Mouse (Mus musculus) monocyte, adult 2 months (primary cell): ENCODE measurements at regions not wholly inside any gene's neighbourhood (a gene's known extent, or its start where the extent isn't known, plus 50 kb on each side); places are given as distances from the start of the nearest gene placed in this dataset.
A peak's percentile ranks its signal among the peaks of the same experiment; 100 is the strongest.

Source experiments
- DNase-seq, 2 experiments: peaks; one replicate each; pipeline ENCODE4 v3.0.0; 2022; ENCODE audit warnings: low spot score in 2 of 2, low read depth in 1 of 2

DNA sequence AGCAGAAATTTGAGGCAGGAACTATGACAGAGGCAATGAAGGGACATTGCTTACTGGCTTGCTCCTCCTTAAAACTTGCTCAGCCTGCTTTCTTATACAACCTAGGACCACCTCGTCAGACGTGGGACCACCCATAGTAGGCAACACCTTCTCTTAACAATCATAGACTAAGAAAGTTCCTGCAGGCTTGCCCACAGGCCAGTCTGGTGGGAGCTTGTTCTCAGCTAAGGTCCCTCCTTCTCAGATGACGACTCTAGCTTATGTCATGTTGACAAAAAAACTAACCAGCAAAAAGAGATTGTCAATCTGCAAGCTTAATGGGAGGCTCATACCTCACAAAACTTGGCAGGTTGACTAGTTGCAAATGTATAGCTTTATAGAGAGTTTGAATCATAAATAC lies 56.5 kb upstream of the Lsm6 start:
- DNase-seq = no peak

DNA sequence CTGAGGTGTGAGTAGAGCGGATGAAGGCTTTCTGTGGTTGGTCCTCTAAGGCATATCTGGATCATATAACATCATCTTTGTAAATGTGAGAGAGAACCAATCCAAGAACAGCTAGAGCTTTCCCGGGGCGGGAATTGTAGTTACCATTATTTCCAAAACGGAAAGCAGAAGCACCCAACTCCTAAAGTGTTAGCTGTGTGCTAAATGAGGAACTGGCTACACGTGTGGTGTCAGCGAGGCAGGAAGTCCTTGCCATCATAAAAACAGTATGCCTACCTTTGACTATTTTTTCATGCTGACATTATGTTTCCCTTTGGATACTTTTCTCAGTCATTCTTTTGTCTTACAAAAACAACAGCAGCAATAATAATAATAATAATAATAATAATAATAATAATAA lies 68.8 kb upstream of the Lsm6 start:
- peak in 1 of 2 experiments; percentile 11 for DNase-seq

- no peak for DNase-seq
These were observed 69.6 kb upstream of the Lsm6 start for GRCm38 (mm10) chr8:78890571-78890970.

GRCm38 (mm10) chr8:78899887-78900286 lies 78.9 kb upstream of the Lsm6 start:
- peak in 1 of 2 experiments; percentile 32 for DNase-seq

- no peak for DNase-seq
These were observed 82.1 kb upstream of the Lsm6 start for GRCm38 (mm10) chr8:78903034-78903433.

GRCm38 (mm10) chr8:78907918-78908317 lies 87.0 kb upstream of the Lsm6 start:
- no peak for DNase-seq

DNA sequence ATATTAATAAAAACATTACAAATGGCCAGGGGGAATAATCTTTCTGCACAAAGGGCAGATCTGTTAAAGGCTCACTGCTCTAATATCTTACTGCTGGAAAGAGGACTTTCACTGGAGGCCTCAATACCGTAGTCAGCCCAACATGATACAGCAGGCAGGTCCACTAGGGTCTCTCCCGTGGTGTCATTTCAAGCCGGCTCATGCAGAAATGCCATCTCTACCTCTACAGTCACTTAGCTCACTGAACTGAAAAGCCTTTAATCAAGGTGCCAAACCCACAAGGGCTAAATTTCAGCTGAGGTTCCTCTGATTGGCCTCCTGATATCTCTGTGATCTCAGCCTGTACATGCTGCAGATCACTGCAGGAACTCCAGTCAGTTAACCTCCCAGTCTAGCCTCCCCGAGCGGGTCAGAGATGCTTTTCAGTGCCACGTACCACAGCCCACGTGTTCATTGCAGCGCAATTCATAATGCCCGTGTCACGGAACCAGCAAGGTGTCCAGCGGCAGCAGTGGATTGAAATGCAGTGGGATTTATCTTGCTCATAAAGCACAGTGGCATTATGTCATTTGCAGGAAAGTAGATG lies 90.4 kb upstream of the Lsm6 start:
- no peak for DNase-seq

GRCm38 (mm10) chr8:78912470-78912869 lies 91.5 kb upstream of the Lsm6 start:
- no peak for DNase-seq

DNA sequence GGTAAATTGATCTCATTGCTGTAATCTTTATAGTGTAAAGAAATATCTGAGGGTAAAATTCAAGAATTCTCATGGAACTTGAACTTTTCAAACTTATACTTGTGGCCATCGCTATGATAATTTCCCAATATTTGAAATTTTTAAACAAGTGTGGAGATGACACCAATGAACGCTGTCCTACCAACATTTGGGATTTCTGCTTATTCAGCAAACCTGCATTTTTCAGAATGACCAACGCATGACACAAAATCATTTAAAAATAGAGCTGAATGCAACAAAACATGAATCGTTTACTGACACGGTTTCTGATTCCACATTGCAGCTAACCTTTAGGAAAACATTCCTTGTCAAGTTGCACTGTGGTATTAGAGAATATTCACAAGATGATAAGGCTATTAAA lies 92.9 kb upstream of the Lsm6 start:
- DNase-seq = no peak

DNA sequence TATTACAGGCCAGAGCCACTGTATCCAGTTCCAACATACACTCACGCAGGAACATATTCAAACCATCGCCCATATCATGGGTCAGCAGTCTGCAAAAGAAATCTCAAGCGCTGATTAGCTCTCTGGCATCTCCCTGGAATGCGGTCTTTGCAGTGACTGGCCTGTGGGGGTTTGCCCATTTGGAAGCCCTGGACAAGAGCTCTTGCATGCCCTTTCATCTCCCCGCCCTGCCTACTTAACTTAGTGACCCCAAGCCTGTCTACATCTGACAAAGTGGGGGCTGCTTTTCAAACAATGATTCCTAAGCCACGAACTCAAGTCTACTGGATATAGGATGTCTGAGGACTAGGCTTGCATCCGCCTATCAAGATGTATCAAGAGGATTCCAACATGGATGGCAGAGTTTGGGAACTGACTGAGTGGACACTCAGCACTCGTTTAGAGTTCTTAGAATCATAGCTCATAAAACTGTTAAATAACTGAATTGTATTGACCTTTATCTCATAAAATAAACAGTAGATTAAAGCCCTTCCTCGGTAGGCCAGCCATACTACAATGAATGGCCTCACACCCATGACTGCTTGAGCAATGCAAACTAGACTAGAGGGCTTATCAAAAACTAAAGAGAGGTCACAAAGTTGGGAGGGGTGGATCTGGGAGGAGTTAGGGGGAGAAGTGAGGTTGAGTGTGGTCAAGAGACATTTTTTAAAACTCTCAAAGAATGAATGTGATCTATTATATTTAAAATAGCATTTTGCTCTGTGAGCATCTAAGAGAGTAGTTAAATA lies 97.4 kb upstream of the Zfp827 start:
- no peak for DNase-seq

DNA sequence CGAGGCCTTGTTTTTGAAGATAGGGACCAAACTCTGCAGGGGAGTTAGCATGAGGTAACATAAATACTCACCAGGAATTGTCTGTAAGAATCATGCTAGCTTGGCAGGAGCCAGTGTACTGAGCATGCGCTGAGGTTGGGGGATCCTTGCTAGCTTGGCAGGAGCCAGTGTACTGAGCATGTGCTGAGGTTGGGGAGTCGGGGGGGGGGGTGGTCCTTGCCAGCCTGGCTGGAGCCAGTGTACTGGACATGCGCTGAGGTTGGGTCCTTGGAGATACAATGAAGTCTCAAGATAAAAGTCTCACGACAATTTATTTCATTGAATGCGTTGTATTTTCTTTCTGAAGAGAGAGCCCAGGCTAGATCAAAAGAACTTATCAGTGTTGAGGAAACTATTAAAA lies 96.2 kb upstream of the Zfp827 start:
- no peak for DNase-seq

GRCm38 (mm10) chr8:78940049-78940448 lies 88.2 kb upstream of the Zfp827 start:
- no peak for DNase-seq

- DNase-seq = no peak
These were observed 86.7 kb upstream of the Zfp827 start for GRCm38 (mm10) chr8:78941558-78941957.

DNA sequence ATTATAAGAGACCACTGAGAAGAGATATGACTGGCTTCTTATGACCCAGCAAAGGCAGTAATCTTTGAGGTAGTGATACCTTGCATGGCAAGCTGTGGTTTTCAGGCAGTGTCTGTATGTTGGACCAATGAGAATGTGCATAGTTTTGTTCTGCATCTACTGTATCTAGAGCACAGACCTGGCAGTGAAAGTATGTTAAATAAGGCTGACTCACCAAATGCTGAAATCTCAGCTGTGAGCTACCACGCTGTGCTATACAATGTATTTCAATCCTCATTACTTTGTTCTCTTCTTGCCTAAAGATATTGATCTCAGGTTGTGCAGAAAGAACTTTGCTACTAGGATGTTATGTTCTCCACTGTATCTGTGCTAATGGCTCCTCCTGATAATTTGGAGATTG lies 83.9 kb upstream of the Zfp827 start:
- no peak for DNase-seq

- no peak for DNase-seq
These were observed 82.6 kb upstream of the Zfp827 start for GRCm38 (mm10) chr8:78945607-78946006.

- no peak for DNase-seq
These were observed 82.2 kb upstream of the Zfp827 start for GRCm38 (mm10) chr8:78946085-78946484.

DNA sequence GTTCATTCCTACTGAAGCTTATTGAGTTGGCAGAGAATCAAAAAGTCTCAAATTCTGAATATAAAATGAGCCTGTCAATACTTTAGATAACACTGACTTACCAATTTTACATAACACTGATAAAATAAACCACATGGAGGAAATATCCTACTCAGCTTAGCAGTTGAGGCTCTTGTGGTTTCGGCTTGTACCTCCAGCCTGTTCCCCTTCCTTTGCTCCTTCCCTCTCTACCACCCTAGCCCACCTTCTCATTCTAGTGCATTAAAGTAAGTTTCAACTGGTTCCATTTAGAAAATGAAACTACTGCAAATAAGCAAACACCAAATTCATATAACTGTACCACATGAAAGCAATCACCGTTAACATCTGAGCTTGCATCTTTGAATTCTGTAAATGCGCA lies 53.2 kb upstream of the Zfp827 start:
- DNase-seq = no peak
